Mouse (Mus musculus) myocyte (in vitro differentiated cells): ENCODE measurements around the gene Gm572. TPM values are rescaled to one million over a fixed set of nuclear protein-coding genes. Genes with fewer than 3 reads are reported as not detected.

Experiments used
- H3K27me3 ChIP-seq: one replicate; pipeline ENCODE4 v1.6.1; 2011; ENCODE audit not compliant: control insufficient read depth, insufficient read depth, insufficient read length
- H3K36me3 ChIP-seq: one replicate; pipeline ENCODE4 v1.6.1; 2011; ENCODE audit not compliant: control insufficient read depth, insufficient read depth
- H3K4me2 ChIP-seq: one replicate; pipeline ENCODE4 v1.6.1; 2011; ENCODE audit warnings: low read depth, control low read depth
- H3K4me3 ChIP-seq: one replicate; pipeline ENCODE4 v1.5.1; 2011; ENCODE audit warnings: mild to moderate bottlenecking, control low read depth, moderate library complexity
- H3K79me2 ChIP-seq: one replicate; pipeline ENCODE4 v1.6.1; 2011; ENCODE audit not compliant: control insufficient read depth, insufficient read depth
- H3ac ChIP-seq: one replicate; pipeline ENCODE4 v1.6.1; 2011; ENCODE audit not compliant: control insufficient read depth, insufficient read length
- CEBPB ChIP-seq: IDR thresholded peaks from 2 replicates; pipeline ENCODE4 v1.6.1; 2011; ENCODE audit warnings: mild to moderate bottlenecking, moderate library complexity; ENCODE audit not compliant: poor library complexity, insufficient read depth, severe bottlenecking
- E2F4 ChIP-seq: IDR thresholded peaks from one replicate; pipeline ENCODE4 v1.6.1; 2011; ENCODE audit warnings: mild to moderate bottlenecking, control low read depth, moderate library complexity; ENCODE audit not compliant: insufficient read depth
- MAX ChIP-seq: IDR thresholded peaks from one replicate; pipeline ENCODE4 v1.6.1; 2011; ENCODE audit warnings: low read depth, mild to moderate bottlenecking, control low read depth
- MYOD1 ChIP-seq, 3 experiments: IDR thresholded peaks; one replicate each; pipeline ENCODE4 v1.6.1; 2011; ENCODE audit warnings: control low read depth in 2 of 3, low read depth in 2 of 3, mild to moderate bottlenecking in 2 of 3, moderate library complexity in 1 of 3; ENCODE audit not compliant: insufficient read length in 2 of 3, control insufficient read depth in 1 of 3
- MYOG ChIP-seq, 3 experiments: IDR thresholded peaks; one replicate each; pipeline ENCODE4 v1.6.1; 2011; ENCODE audit warnings: control low read depth in 2 of 3, low read depth in 2 of 3, mild to moderate bottlenecking in 2 of 3; ENCODE audit not compliant: insufficient read length in 2 of 3, control insufficient read depth in 1 of 3, insufficient read depth in 1 of 3
- POLR2A ChIP-seq: IDR thresholded peaks from one replicate; pipeline ENCODE4 v1.6.1; 2011; ENCODE audit warnings: low read depth, mild to moderate bottlenecking, control low read depth, moderate library complexity; ENCODE audit not compliant: insufficient read length
- POLR2AphosphoS2 ChIP-seq: IDR thresholded peaks from one replicate; pipeline ENCODE4 v1.6.1; 2011; ENCODE audit warnings: low read depth, control low read depth; ENCODE audit not compliant: insufficient read length
- REST ChIP-seq: IDR thresholded peaks from one replicate; pipeline ENCODE4 v1.6.1; 2011; ENCODE audit warnings: mild to moderate bottlenecking, control low read depth, moderate library complexity; ENCODE audit not compliant: insufficient read depth, insufficient read length
- SRF ChIP-seq: IDR thresholded peaks from one replicate; pipeline ENCODE4 v1.6.1; 2011; ENCODE audit warnings: low read depth; ENCODE audit not compliant: control insufficient read depth, insufficient read length
- TCF12 ChIP-seq: IDR thresholded peaks from one replicate; pipeline ENCODE4 v1.6.1; 2011; ENCODE audit warnings: mild to moderate bottlenecking, control low read depth; ENCODE audit not compliant: poor library complexity, insufficient read depth, severe bottlenecking
- TCF3 ChIP-seq: IDR thresholded peaks from one replicate; pipeline ENCODE4 v1.6.1; 2011; ENCODE audit warnings: low read depth, control low read depth; ENCODE audit not compliant: insufficient read length
- USF1 ChIP-seq: IDR thresholded peaks from one replicate; pipeline ENCODE4 v1.6.1; 2011; ENCODE audit warnings: low read depth, mild to moderate bottlenecking, control low read depth, moderate library complexity
- polyA plus RNA-seq: library from polyadenylated mRNA; unstranded; fragments of >200 nt; fragmentation: generic; extraction: Trizol; gene quantifications from one replicate; pipeline ENCODE4 v1.2.1, GENCODE M21; 2012; ENCODE audit warnings: missing spikeins

The Gm572 gene
- polyA plus RNA-seq, 1 experiment = 0.16 TPM

- H3K4me3 ChIP-seq = no peak overlapping the region
- peaks cover 2% of the 10 kb centered on the region for H3K27me3 ChIP-seq
- no peaks in the 10 kb centered on the region for H3K79me2 ChIP-seq
- H3K4me2 ChIP-seq = no peak overlapping the region
- TF ChIP-seq POLR2AphosphoS2 (no peak), TCF3 (no peak), SRF (no peak), USF1 (no peak), MYOG (IDR thresholded peaks at IDR 0.05; ENCODE audit: control insufficient read depth in 1 of 3, insufficient read depth in 1 of 3, insufficient read length in 2 of 3, low read depth in 2 of 3) (no peak), POLR2A (no peak), REST (no peak)
- no peak overlapping the region for H3ac ChIP-seq
- H3K36me3 ChIP-seq = no peaks in the 10 kb centered on the region
These were observed 38.3 kb downstream of the Gm572 start for GRCm38 (mm10) chr4:148681429-148681828.

GRCm38 (mm10) chr4:148682961-148683360 is 39.8 kb downstream of the Gm572 start:
- peaks cover 8% of the 10 kb centered on the region for H3K27me3 ChIP-seq
- TF ChIP-seq SRF = no peak
- no peak for TF ChIP-seq TCF3
- TF ChIP-seq REST = no peak
- TF ChIP-seq TCF12 = no peak
- TF ChIP-seq POLR2AphosphoS2 = no peak
- TF ChIP-seq CEBPB = no peak
- no peak for TF ChIP-seq E2F4
- TF ChIP-seq POLR2A = no peak
- no peak for TF ChIP-seq MYOD1 (IDR thresholded peaks at IDR 0.05; ENCODE audit: control insufficient read depth in 1 of 3, insufficient read length in 2 of 3, low read depth in 2 of 3)
- no peak for TF ChIP-seq USF1
- no peak for TF ChIP-seq MYOG (IDR thresholded peaks at IDR 0.05; ENCODE audit: control insufficient read depth in 1 of 3, insufficient read depth in 1 of 3, insufficient read length in 2 of 3, low read depth in 2 of 3)
- TF ChIP-seq MAX = no peak
- no peak overlapping the region for H3K4me3 ChIP-seq
- no peak overlapping the region for H3K4me2 ChIP-seq
- no peak overlapping the region for H3ac ChIP-seq
- no peaks in the 10 kb centered on the region for H3K36me3 ChIP-seq
- H3K79me2 ChIP-seq = no peaks in the 10 kb centered on the region

GRCm38 (mm10) chr4:148683539-148683938 is 40.4 kb downstream of the Gm572 start:
- Histone ChIP-seq H3K36me3 (no peaks in the 10 kb centered on the region), H3K4me3 (no peak overlapping the region), H3K4me2 (no peak overlapping the region), H3K27me3 (peaks cover 11% of the 10 kb centered on the region), H3ac (no peak overlapping the region), H3K79me2 (no peaks in the 10 kb centered on the region)
- TF ChIP-seq POLR2A (no peak), REST (no peak), MAX (no peak), MYOG (IDR thresholded peaks at IDR 0.05; ENCODE audit: control insufficient read depth in 1 of 3, insufficient read depth in 1 of 3, insufficient read length in 2 of 3, low read depth in 2 of 3) (no peak), E2F4 (no peak), USF1 (no peak), SRF (no peak), CEBPB (no peak), TCF3 (no peak), POLR2AphosphoS2 (no peak), MYOD1 (IDR thresholded peaks at IDR 0.05; ENCODE audit: control insufficient read depth in 1 of 3, insufficient read length in 2 of 3, low read depth in 2 of 3) (no peak), TCF12 (no peak)

- Histone ChIP-seq H3ac (no peak overlapping the region), H3K36me3 (no peaks in the 10 kb centered on the region), H3K4me2 (no peak overlapping the region), H3K4me3 (no peak overlapping the region), H3K79me2 (no peaks in the 10 kb centered on the region), H3K27me3 (peaks cover 11% of the 10 kb centered on the region)
- no peak for TF ChIP-seq REST
These were observed 43.4 kb downstream of the Gm572 start for GRCm38 (mm10) chr4:148686491-148686941.

- no peaks in the 10 kb centered on the region for H3K36me3 ChIP-seq
- H3K27me3 ChIP-seq = peaks cover 14% of the 10 kb centered on the region
- H3K4me3 ChIP-seq = no peak overlapping the region
- H3K4me2 ChIP-seq = no peak overlapping the region
- H3K79me2 ChIP-seq = no peaks in the 10 kb centered on the region
- H3ac ChIP-seq = no peak overlapping the region
- no peak for TF ChIP-seq POLR2A
These were observed 45.0 kb downstream of the Gm572 start for GRCm38 (mm10) chr4:148688091-148688490.

GRCm38 (mm10) chr4:148691185-148691584 is 48.1 kb downstream of the Gm572 start:
- TF ChIP-seq USF1 (no peak), SRF (no peak), POLR2A (no peak), MYOG (IDR thresholded peaks at IDR 0.05; ENCODE audit: control insufficient read depth in 1 of 3, insufficient read depth in 1 of 3, insufficient read length in 2 of 3, low read depth in 2 of 3) (no peak), E2F4 (no peak), REST (no peak)
- H3K4me3 ChIP-seq = no peak overlapping the region
- no peaks in the 10 kb centered on the region for H3K79me2 ChIP-seq
- H3K4me2 ChIP-seq = no peak overlapping the region
- H3K36me3 ChIP-seq = no peaks in the 10 kb centered on the region
- H3K27me3 ChIP-seq = peaks cover 19% of the 10 kb centered on the region
- no peak overlapping the region for H3ac ChIP-seq
